Mouse (Mus musculus) cerebellum, adult 2 months (tissue): ENCODE results near the gene Fam19a2.

Experiments used
- CTCF ChIP-seq: fragments of 200-500 bp; IDR thresholded peaks from 2 replicates; pipeline ENCODE4 v1.5.1; 2011; ENCODE audit warnings: low read depth, mild to moderate bottlenecking, control low read depth, low read length, moderate library complexity, borderline replicate concordance; ENCODE audit not compliant: insufficient read depth
- POLR2A ChIP-seq: fragments of 200-500 bp; IDR thresholded peaks from 2 replicates; pipeline ENCODE4 v1.6.1; 2011; ENCODE audit warnings: low read length, control low read depth, borderline replicate concordance; ENCODE audit not compliant: insufficient read depth

GRCm38 (mm10) chr10:123671208-123671607 lies 407.4 kb downstream of the Fam19a2 start:
- TF ChIP-seq CTCF (no peak), POLR2A (no peak)
